Mouse (Mus musculus): ENCODE measurements around the gene Ifrd2. TPM values are rescaled to one million over a fixed set of nuclear protein-coding genes. Genes with fewer than 3 reads are reported as not detected.
A peak's percentile ranks its signal among the peaks of the same experiment; 100 is the strongest.
"Not testable (repeated sequence)": the region's sequence is repeated elsewhere in the genome, so short reads cannot be mapped to it uniquely, and the experiment has no call there.

Ifrd2 gene
- total and polyA plus RNA-seq, 3 experiments, result 147 to 292 TPM; not detected in 1

GRCm38 (mm10) chr9:107573774-107574173, 13.7 kb upstream of the Ifrd2 start:
- DNase-seq (ENCODE audit: low read depth, low spot score), result peak; percentile 51
- not testable (repeated sequence) for H3K9me3 ChIP-seq (replicated peaks; ENCODE audit: insufficient read depth, low read length); H3K4me3 ChIP-seq (ENCODE audit: control insufficient read depth in 1 of 2, insufficient read depth in 1 of 2, low read depth in 2 of 2, low read length in 2 of 2); H3K27ac ChIP-seq (ENCODE audit: control insufficient read depth, low read depth, low read length); H3K27me3 ChIP-seq (ENCODE audit: control insufficient read depth in 1 of 2, insufficient read depth in 2 of 2, low read length in 2 of 2); H3K9ac ChIP-seq (ENCODE audit: control insufficient read depth, low read depth, low read length, poor library complexity, severe bottlenecking)
- Histone ChIP-seq H3K4me1 (ENCODE audit: control insufficient read depth in 1 of 2, insufficient read depth in 2 of 2, low read length in 2 of 2) (peaks cover 9 to 44% of the 10 kb centered on the region in 2 experiments), H3K79me2 (ENCODE audit: control insufficient read depth, insufficient read depth, low read length, poor library complexity) (peaks cover 14% of the 10 kb centered on the region), H3K36me3 (ENCODE audit: control insufficient read depth in 1 of 2, insufficient read depth in 2 of 2, low read length in 2 of 2) (peaks cover 0 to 27% of the 10 kb centered on the region in 2 experiments; a peak in 2 of 4 replicates)
- TF ChIP-seq ZNF384 (IDR thresholded peaks at IDR 0.05; ENCODE audit: low read depth, low read length) (peak; percentile 39; the same call in 1 of the 2 replicates), MYC (IDR thresholded peaks at IDR 0.05; ENCODE audit: low read depth, low read length) (0 out of 2 replicates have a peak, but pooled peaks have one; percentile 48), CTCF (IDR thresholded peaks at IDR 0.05 in 2 of 3, conservative IDR thresholded peaks at IDR 0.05 in 1 of 3; ENCODE audit: control insufficient read depth in 1 of 3, insufficient read depth in 1 of 3, low read depth in 2 of 3, low read length in 3 of 3, poor library complexity in 1 of 3, severe bottlenecking in 1 of 3) (peak in 2 of 3 experiments; percentile 30 to 49; a peak in 5 of 6 replicates)

GRCm38 (mm10) chr9:107575579-107576356, 11.7 kb upstream of the Ifrd2 start:
- H3K27me3 ChIP-seq (ENCODE audit: control insufficient read depth in 1 of 2, insufficient read depth in 2 of 2, low read length in 2 of 2), result no peaks in the 10 kb centered on the region
- TF ChIP-seq HCFC1 (IDR thresholded peaks at IDR 0.05; ENCODE audit: low read depth, low read length) (no peak), MYC (IDR thresholded peaks at IDR 0.05; ENCODE audit: low read depth, low read length) (no peak), E2F4 (IDR thresholded peaks at IDR 0.05; ENCODE audit: borderline replicate concordance, low read depth, low read length) (no peak), NRF1 (IDR thresholded peaks at IDR 0.05; ENCODE audit: insufficient read depth, low read depth, low read length, poor library complexity, severe bottlenecking) (no peak), SIN3A (IDR thresholded peaks at IDR 0.05; ENCODE audit: low read length) (no peak), MAZ (IDR thresholded peaks at IDR 0.05; ENCODE audit: low read depth, low read length) (no peak), KAT2A (conservative IDR thresholded peaks at IDR 0.05; ENCODE audit: low read depth, low read length) (no peak), ZMIZ1 (IDR thresholded peaks at IDR 0.05; ENCODE audit: low read depth, low read length) (no peak), CTCF (IDR thresholded peaks at IDR 0.05 in 2 of 3, conservative IDR thresholded peaks at IDR 0.05 in 1 of 3; ENCODE audit: control insufficient read depth in 1 of 3, insufficient read depth in 1 of 3, low read depth in 2 of 3, low read length in 3 of 3, poor library complexity in 1 of 3, severe bottlenecking in 1 of 3) (no peak), MAFK (IDR thresholded peaks at IDR 0.05; ENCODE audit: borderline replicate concordance, low read depth, low read length) (no peak), MAX (IDR thresholded peaks at IDR 0.05; ENCODE audit: low read length) (no peak), TBP (IDR thresholded peaks at IDR 0.05; ENCODE audit: low read depth, low read length) (no peak), ETS1 (IDR thresholded peaks at IDR 0.05; ENCODE audit: low read depth, low read length) (no peak), MXI1 (IDR thresholded peaks at IDR 0.05; ENCODE audit: low read depth, low read length) (no peak), ZKSCAN1 (IDR thresholded peaks at IDR 0.05; ENCODE audit: low read depth, low read length) (no peak), RAD21 (IDR thresholded peaks at IDR 0.05; ENCODE audit: low read depth, low read length) (no peak)
- H3K4me3 ChIP-seq (ENCODE audit: control insufficient read depth in 1 of 2, insufficient read depth in 1 of 2, low read depth in 2 of 2, low read length in 2 of 2), result no peak overlapping the region
- no peak overlapping the region for H3K9ac ChIP-seq (ENCODE audit: control insufficient read depth, low read depth, low read length, poor library complexity, severe bottlenecking)
- H3K9me3 ChIP-seq (replicated peaks; ENCODE audit: insufficient read depth, low read length), result no peaks in the 10 kb centered on the region
- no peak overlapping the region for H3K27ac ChIP-seq (ENCODE audit: control insufficient read depth, low read depth, low read length)
- H3K4me1 ChIP-seq (ENCODE audit: control insufficient read depth in 1 of 2, insufficient read depth in 2 of 2, low read length in 2 of 2), result peaks cover 10 to 41% of the 10 kb centered on the region in 2 experiments
- no peak for DNase-seq (ENCODE audit: low read depth, low spot score)
- peaks cover 0 to 20% of the 10 kb centered on the region in 2 experiments; a peak in 2 of 4 replicates for H3K36me3 ChIP-seq (ENCODE audit: control insufficient read depth in 1 of 2, insufficient read depth in 2 of 2, low read length in 2 of 2)
- H3K79me2 ChIP-seq (ENCODE audit: control insufficient read depth, insufficient read depth, low read length, poor library complexity), result peaks cover 2% of the 10 kb centered on the region; the same call in 1 of the 2 replicates

All from MEL (cell line).